Mouse (Mus musculus) ES-CJ7 (cell line): Measurements from ENCODE around the gene Gucy2c.
"Not testable (repeated sequence)": the region's sequence is repeated elsewhere in the genome, so short reads cannot be mapped to it uniquely, and the experiment has no call there.

Source experiments
- DNase-seq: peaks from one replicate; pipeline ENCODE4 v3.0.0; 2011; ENCODE audit warnings: low read depth, low spot score

The Gucy2c gene

DNA sequence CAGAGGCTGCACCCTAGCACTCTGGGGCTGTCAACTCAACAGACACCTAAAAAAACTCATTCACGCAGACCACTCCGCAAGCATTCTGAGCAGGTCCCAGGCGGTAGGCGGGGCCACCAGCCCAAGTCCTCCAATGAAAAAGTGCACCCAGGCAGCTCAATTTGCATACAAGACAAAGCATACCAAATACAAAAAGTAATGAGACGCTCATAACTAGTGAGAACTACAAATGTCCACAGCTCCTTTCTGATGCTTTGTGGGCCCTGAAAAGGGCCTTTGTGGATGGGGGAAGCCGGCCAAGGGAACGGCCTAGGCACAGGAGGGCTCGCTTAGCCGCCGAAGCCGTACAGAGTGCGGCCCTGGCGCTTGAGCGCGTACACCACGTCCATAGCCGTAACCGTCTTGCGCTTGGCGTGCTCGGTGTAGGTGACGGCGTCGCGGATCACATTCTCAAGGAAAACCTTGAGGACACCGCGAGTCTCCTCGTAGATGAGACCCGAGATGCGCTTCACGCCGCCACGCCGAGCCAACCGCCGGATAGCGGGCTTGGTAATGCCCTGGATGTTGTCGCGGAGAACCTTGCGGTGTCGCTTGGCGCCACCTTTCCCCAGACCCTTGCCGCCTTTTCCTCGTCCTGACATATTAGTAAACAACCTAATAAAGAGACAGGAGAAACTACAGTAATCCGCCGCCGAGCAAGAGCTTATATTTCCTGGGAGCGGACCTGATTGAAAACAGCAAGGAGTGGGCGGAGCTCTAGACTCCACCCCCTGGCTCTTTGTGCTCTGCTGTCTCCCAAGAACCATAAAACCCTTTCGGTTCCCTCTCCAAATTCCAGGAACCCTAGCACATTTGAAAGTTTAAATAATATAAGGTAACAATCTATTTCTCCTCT, 22.4 kb upstream of the Gucy2c start, which contains the start of gene Hist4h4:
Gene Hist4h4, minus strand, starts transcription at position 677 of the 895 bp plus-strand sequence.
- DNase-seq = peak; percentile 98

DNA sequence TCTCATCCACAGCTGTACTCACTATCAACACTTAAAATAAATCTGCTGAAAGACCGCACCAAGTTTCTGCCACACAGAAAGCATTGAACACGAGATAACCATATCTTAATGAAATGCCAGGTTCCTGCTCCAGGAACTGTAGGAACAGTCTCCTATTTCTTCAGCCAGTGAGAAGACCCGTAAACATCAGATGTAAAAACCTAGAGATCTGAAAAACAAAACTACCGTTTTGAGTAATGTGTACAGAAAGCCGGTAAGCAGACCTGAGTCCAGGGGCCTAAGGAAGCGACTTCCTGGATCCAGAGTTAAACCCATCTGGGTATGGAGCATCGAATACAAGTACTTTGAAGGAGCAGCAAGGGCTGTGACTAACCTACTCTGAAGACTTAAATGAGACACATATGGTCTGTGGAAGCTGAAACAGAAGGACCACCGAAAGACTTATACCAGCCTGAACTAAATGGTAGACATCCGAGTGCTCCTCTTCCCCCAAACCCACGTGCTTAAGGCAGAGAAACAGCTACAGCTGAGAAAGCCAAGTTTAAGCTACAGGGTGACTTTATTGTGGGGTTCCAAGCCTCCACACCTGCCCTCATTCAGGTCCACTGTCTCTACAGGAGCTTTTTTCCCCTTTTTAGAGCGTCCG, 21.7 kb upstream of the Gucy2c start:
- DNase-seq = no peak

DNA sequence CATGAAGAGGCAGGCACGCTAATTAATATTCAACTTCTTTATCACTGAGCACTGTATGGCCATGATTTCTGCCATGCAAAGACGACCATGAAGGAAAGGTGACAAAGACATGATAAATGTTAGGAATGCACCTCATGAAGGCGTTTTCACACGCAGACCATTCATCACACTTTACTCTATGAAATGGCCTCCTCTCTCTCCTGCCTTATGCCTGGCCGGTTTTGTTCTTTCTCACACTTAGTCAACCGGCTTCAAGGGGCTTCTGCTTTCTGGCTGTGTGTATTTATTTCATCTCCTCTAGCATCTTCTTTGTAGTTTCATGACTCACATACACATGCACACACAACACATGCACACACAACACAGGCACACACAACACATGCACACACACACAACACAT, 19.7 kb upstream of the Gucy2c start:
- DNase-seq = no peak

DNA sequence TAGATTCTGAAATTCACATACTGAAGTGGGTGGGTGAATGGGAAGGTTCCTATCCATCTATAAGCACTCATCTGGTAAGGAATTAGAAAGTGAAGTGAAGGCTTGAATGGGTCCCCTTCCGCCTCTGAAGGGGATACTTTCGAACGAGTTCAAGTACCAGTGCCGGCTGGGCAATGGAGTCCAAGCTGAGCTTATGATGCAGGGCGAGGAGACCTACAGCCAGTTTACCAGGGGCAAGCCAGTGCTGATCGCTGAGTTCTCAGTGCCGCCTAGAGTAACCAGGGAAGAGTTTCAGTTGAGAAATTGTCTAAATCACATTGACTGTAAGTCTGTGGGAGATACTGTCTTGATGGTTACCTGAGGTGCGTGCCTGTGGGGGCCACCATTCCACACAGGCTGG, 19.1 kb upstream of the Gucy2c start:
- DNase-seq = no peak

DNA sequence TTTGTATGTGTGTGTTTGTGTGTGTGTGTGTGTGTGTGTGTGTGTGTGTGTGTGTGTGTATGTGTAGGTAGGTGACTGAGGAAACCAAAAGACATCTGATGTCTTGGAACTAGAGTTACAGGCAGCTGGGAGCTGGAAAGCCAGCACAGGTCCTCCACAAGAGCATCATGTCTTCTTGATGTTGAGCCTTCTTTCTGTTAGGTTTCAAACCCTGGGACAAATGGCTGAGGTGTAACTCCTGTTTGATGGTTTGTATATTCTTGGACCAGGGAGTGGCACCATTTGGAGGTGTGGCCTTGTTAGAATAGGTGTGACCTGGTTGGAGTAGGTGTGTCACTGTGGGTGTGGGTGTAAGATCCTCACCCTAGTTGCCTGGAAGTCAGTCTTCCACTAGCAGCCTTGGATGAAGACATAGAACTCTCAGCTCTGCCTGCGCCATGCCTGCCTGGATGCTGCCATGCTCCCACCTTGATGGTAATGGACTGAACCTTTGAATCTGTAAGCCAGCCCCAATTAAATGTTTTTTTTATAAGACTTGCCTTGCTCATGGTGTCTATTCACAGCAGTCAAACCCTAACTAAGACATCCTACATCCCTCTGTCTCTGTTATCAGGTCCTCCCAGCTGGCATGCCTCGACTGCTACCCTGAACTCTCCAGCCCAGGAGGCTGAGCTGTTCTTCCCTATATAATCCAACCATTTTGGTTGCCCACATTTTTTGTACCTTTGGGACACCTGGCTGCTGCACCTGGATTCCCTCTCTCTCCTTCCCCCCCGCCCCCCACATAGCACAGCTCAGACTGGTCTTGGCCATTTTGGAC, 16.5 kb upstream of the Gucy2c start:
- DNase-seq = not testable (repeated sequence)

DNA sequence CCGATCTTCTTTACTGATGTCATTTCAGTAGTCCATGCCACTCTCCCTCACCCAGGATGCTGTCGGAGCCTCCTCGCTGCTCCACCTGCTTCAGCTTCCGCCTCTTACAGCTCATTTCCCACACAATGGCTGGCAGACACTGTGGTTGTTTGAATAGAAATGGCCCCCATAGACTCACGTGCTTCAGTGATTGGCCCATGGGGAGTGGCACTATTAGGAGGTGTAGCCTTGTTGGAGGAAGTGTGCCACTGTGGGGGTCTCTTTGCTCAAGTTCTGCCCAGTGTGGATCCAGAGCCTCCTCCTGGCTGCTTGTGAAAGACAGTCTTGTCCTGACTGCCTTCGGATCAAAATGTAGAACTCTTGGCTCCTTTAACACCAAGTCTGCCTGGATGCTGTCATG, 14.3 kb upstream of the Gucy2c start:
- DNase-seq = no peak

DNA sequence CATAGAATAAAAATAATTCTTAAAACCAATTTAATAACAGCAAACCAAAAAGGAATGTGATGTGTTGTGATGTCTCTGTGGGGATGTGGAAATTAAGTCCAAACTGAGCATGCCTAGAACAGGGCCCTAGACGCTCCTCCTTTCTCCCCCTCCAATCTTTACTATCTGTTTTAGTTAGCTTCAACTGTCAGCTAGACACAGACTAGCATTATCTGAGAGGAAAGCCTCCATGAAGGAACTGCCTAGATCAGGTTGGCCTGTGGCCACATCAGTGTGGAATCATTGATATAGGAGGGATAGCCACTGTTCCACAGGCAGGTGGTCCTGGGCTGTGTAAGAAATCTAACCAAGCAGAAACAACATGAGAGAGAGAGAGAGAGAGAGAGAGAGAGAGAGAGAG, 13.5 kb upstream of the Gucy2c start:
- no peak for DNase-seq

DNA sequence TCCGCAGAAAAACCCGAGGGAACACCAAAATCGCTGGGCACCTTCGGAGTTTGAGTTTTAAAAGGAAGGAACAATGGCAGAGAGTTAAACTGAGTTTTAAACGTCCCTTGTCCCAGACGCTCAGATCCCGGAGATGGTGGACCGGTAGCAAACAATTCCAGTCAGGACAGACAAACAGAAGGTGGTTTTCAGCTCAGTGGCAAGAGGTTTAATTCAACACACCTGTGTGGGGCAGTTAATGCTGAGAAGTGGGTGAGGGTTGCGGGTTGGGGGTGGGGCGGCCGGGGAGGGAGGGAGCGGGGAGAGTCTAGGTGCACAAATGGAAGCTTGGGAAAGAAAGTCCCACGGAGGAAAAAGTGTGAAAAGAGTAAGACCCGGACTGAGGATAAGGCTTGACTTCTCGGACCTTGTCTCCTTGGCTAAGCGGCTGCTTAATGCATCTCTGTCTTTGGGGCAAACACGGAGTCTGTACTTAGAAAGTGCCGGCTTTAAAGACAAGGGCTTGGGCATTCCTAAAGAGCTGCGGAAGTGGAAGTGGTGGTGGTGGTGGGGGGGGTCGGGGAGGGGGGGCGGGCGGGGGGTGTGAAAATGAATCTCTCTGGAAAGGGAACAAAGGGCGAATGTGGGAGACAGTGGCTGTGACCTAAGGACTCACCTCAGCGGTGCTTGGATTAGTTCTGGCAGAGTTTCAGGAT, 12.4 kb upstream of the Gucy2c start:
- no peak for DNase-seq

DNA sequence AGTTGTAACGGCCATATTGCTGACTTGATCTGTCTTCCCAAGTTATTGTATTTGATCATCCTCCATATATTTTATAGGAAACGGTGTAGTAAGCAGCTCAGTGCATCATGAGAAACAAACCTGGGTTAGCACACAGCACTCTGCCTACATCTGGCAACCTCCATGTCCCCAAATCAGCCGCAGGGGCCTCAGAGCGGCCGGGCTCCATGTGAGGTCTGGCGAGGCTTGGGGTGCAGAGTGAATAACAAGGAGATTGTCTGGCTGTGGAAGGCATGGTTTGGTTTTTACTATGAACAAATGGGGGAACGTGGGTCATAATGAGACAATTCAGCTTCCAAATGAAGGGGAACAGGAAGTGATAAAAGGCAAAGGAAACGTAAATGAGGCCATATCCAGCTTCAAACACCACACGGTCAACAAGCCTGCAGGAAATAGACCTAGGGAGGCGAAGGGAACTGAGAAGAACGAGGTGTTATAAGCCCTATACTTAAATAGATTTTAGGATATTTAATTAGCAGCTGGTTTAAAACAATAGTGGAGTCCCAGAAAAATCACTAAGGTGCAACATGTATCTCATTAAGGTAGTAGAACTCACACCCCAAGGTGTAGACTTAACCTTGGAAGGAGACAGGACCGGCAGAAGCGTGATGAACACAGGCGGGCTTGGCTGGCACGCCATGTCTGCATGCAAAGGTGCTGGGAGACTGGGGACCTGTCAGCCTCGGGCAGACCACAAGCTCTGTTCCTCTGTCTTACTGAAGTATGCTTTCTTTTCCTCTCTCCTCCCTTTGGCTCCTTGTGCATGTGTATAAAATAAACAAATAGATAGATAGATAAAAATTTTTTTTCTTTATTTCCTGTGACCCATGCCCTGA, 11.6 kb upstream of the Gucy2c start:
- no peak for DNase-seq

DNA sequence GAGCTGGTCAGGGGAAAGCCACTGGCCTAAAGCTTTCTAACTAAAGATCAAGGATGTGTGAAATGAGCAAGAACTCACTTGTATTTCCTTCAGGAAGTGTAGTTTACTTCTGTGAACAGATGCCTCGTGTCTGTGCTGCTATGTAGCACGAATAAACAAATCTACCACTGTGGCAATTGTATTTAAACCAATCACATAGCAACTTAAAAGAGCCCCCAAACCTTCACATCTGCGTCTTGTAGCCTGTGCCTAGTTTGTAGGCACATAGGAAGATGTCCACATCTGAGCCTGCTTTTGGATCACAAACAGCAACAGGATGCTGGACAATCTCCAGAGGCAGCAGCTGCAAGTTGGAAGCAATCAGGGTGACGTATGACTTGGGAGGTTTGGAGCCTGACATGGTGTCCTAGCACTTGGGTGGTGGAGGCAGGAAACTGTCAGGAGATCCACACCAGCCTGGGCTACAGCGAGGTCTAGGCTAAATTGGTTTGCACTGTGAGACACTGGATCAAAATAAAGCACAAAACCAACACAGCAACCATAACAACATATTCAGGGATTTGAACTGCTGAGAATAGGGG, 7.9 kb upstream of the Gucy2c start:
- DNase-seq = no peak

DNA sequence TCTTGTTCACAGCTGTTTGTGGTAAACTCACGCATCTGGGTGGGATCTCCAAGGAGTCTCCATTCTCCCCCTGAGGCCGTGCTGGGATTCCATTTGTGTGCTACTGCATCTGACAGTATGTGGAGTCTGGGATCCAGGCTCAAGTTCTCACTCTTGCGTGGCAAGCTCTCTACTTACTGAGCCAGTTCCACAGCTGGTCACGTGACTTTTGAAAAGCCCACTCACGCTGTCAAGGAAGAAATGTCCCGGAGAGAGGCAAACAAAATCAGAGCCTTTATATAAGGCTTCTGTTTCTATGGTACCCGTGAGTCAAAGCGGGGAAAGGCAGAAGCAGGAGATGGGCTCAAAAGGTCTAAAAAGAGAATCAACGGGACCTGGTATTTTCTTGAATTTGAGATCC, 1.2 kb upstream of the Gucy2c start:
- no peak for DNase-seq

DNA sequence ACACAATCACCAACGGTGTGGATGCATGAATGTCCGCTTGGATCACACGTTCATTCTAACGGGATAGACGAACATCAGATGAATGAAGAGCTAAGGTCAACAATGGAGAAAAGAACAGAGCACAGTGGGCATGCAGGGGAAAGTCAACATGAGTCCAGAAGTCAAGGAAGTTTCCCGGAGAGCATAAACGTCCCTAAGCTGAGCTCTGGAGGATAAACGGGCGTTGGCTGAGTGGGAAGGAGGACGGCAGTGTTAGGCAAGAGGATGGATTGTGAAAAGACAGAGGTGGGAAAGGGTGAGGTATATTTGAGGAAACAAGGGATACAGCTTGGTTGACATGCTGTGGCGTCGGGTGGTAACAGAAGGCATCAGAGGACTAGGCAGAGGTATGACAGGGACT, 581 bp upstream of the Gucy2c start:
- no peak for DNase-seq

DNA sequence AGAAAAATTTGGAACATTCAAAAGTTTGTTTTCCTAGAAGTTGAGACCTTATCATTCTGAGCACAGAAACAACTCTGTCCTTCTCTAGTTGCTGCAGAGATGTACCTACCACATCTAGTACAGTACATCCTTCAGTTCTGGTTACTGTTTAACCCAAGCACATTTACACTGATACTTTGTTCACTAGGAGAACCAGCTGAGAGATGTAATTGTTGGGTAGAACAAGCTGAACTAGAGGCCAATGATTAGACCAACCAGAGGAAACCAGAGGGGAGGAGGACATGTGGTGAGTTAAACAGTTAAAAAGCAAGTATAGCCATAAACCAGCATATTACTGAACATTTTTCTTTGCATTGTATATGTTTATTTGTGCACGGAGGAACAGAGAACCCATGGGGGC, 5.2 kb downstream of the Gucy2c start:
- DNase-seq = no peak

DNA sequence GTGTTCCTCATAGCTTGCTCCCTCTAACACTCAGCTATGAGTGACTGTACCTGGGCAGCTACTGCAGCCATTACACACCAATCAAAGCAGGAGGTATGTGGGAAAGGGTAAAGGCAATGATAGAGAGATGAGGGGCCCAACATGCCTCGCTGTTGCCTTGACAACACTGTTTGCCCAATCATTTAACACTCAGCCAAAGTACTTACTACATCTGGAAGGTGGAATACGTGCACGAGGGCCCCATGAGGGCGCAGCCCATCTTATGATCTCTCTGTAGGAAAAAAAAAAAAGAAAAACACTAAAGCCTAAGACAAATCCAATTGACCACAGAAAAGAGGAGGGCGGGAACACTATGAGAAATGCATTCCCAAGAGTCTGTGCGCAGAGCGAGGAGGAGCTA, 11.7 kb downstream of the Gucy2c start:
- DNase-seq = no peak

DNA sequence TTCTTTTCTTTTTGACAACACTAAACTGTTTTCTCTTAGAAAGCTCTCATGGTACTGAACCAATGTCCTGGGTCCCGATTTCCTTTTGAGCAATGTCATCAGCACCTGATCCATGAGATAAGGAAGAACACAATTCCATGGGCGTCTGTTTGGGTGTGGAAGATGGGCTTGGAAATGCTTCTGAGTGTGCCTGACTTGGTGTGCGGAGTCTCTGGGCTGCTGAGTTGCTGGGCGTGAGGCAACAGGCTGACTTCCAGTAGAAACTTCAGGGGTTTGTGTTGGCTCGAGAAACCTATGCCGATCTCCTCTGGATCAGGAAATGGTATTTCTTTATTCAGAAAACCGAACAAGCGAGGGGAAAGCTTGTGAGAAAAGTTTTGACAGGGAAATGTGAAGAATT, 12.4 kb downstream of the Gucy2c start:
- no peak for DNase-seq

DNA sequence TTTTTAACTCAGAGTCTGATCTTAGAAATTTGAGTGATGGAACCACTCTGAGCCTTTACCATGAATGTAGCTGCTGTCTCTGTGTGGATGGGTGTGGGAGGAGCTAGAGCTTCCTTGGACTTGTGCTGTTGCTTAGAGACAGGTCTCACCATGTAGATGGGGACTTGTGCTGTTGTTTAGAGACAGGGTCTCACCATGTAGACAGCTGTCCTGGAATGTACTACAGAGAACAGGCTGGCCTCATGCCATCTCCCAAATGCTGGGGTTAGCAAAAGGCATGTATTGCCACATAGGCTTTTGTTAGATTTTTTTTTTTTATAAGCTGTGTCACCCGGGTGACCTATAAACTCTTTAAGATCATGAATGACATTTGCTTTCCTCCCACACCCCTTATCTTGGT, 17.7 kb downstream of the Gucy2c start:
- DNase-seq = no peak

DNA sequence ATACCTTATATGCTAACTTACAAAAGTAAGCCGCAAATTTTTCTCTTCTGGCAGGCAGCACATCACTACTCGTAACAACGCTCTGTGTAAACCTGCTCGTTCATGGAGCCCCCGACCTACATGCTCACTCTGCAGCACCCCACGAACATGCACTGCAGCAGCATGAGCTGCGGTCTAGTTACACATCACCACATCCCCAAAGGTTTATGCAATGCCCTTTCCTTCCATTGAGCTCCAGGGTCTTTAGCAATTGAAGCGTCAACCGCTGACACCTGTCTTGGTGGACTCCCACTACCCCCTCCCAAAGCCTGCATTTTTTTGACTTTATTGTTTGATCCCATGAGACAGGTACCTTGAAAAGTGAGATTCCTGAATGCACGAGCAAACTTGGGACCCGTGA, 31.0 kb downstream of the Gucy2c start:
- DNase-seq = no peak

DNA sequence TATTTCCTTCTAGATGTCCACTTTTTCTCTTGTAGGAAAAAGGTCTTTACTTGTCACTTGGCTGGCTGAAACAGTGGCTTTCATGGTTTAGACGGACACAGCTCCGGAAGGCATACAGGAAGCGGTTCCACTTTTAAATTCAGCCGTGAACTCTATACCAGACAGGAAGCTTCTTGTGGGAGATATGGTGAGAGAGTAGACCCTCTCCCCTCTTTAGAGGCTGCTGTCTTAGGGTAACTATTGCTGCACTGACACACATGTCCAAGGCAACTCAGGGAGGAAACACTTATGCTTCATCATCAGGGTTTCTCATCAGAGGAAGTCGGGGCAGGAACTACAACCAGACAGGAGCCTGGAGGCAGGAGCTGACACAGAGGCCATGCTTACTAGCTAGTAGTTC, 36.0 kb downstream of the Gucy2c start:
- DNase-seq = no peak

DNA sequence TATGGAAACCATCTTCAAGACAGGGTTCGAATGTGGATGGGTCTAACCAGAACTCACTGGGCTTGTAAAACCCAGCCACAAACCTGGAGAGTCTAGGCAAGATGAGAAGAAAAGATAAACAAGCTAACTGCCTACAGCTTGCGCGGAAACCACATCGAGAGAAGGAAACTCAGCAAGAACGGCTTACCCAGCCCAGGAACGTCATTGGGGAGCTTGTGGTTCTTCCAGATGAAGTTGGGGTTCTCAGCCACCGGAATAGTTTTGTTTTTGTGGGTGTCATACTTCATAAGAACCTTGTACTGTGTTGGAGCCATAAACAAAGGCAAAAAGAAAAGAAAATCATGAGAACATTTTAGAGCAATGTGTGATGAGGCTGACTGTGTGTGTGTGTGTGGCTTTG, 37.8 kb downstream of the Gucy2c start:
- no peak for DNase-seq

DNA sequence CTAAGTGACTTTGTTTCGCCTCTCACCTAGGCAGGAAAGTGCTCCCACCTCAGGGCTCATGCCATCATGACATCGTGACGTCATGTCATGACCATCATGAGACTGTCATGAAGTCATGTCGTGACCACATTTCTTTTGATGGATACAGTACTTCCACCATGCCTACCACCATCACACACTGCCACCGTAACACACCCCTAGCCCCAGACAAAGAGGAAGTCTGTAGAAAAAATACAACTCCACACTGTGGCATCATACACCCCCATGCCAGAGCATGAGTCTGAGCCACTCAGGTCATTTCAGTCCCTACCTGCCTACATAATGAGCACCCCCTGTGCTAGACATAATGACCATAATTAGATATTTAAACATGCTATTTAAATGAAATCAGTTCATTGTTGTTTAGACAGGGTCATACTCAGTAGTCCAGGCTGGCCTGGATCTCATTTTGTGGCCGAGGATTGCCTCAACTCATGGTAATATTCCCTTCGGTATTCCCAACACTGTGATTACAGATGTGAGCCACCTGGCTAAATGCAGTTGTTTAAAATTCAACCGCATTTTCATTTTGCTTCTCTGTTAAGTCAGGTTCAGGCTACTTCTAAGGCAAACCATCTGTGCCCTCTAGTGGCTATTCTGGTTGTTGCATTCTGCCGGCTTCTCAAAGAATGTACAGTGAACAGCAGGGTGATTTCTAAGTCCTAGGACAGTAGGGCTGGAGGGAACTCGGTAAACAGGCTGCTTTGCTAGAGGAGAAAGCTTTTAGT, 39.0 kb downstream of the Gucy2c start:
- DNase-seq = peak; percentile 90
